Mouse (Mus musculus): ENCODE results near the gene Fam129a.
A peak's percentile ranks its signal among the peaks of the same experiment; 100 is the strongest.
"Not testable (repeated sequence)": the region's sequence is repeated elsewhere in the genome, so short reads cannot be mapped to it uniquely, and the experiment has no call there.

Fam129a gene

GRCm38 (mm10) chr1:151664384-151664783 is 93.4 kb downstream of the Fam129a start:
- DNase-seq (ENCODE audit: low spot score in 2 of 2), result no peak

- no peak for DNase-seq (ENCODE audit: low spot score in 2 of 2)
Measured at GRCm38 (mm10) chr1:151664837-151665431, 93.9 kb downstream of the Fam129a start.

GRCm38 (mm10) chr1:151667351-151668074 is 96.5 kb downstream of the Fam129a start:
- DNase-seq (ENCODE audit: low spot score in 2 of 2), result no peak

GRCm38 (mm10) chr1:151670006-151670591 is 99.1 kb downstream of the Fam129a start:
- no peak for DNase-seq (ENCODE audit: low spot score in 2 of 2)

- DNase-seq (ENCODE audit: low spot score in 2 of 2), result no peak
Measured at GRCm38 (mm10) chr1:151675684-151676083, 104.7 kb downstream of the Fam129a start.

DNA sequence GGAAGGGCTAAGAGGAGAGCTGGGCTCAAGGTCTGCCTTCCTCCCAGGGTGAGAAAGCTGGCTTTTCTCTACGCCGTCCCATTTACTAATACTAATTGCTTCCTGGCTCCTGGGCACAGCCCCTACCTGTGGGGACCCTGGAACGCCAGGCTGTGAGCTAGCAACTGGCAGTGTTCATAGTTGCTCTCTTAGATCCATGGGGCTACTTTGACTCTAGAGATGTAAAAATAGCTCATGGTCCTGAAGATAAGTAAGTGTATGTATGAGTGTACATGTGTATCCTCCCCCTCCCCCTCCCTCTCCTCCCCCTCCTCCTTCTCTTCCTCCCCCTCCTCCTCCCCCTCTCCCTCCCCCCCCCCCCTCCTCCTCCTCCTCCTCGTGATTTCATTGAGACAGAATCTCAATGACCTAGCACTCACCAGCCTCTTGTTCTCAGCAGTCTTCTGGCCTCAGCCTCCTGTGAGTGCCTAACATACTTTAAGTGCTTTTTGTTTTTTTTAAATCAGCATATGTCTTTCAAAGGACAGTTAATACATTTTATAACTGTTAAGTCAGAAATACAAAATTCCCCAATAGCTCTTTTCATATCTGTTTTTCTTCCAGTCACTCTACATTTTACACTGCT is 106.3 kb downstream of the Fam129a start:
- no peak for DNase-seq (ENCODE audit: low spot score in 2 of 2)

DNA sequence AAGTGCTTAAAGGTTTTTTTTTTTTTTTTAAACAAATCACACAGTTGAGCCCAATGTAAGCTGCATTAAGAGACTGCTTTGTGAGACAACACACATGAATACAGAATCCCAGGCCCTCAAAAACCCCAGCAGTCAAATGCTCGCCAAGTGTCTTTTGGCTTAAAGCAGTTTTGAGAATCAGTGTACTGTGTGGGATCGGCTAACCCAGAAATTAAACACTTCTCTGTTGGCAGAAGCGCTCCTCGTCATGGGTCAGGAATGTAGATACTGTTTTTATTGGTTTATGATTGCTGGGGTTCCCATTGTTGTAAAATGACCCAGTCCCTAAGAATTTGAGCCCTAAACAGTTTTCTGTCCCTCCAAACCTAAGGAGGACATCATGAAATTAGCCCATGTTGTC is 107.0 kb downstream of the Fam129a start:
- DNase-seq (ENCODE audit: low spot score in 2 of 2), result no peak

DNA sequence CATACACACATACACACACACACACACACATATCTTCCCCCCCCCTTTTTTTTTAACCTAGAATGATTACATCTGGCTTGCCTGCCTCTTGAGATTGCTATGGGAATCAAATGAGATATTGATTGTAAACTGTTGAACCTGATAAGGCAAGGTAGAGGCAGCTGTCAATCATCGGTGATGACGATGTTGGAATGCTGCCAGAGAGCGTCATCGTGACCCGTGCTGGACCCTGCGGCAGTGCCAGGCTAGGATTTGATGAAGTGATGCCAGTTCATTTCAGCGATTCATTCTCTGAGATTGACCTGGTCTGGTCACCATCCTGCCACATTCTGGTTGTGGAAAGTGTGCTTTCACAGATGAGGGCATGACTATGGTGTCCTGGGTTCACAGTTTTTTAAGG is 108.2 kb downstream of the Fam129a start:
- no peak for DNase-seq (ENCODE audit: low spot score in 2 of 2)

GRCm38 (mm10) chr1:151679883-151680613 is 109.1 kb downstream of the Fam129a start:
- no peak for DNase-seq (ENCODE audit: low spot score in 2 of 2)

DNA sequence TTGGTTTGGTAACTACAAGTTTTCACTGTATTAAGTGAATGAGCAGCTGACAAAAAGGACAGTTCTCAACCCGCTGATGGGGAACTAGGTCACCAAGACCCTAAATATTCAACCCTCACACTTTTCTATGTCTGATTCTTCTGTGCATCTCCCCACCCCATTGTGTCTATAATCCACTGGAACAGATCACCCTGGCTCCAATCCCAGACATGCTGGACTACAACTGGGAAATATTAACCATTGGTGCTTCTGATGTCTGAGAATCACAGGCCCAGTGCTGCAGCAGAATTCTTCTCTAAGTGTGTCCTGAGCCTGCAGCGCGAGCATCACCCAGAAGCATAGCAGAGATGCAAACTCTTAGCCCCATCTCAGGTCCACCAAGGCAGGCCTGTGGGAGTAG is 110.0 kb downstream of the Fam129a start:
- no peak for DNase-seq (ENCODE audit: low spot score in 2 of 2)

GRCm38 (mm10) chr1:151682896-151683295 is 111.9 kb downstream of the Fam129a start:
- DNase-seq (ENCODE audit: low spot score in 2 of 2), result no peak

GRCm38 (mm10) chr1:151684451-151684892 is 113.5 kb downstream of the Fam129a start:
- DNase-seq (ENCODE audit: low spot score in 2 of 2), result no peak

DNA sequence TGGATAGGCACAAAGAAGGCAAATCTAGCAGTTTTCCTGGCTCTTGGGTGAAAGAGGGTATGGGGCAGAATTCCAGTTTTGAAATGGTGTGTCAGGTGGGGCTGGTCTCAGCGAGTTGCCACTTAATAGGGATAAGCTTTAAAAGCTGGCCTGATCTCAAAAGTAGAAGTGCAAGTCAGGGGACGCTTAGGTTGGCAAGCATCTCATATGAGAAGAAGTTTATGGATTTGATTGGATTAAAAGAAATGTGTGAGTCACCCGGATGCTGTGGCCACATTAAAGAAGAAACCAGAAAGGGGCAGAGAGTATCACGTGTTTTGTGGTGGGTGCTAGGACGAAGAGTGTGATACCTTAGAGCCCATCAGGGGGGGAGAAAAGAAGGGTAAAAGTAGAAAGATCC is 114.0 kb downstream of the Fam129a start:
- no peak for DNase-seq (ENCODE audit: low spot score in 2 of 2)

- no peak for DNase-seq (ENCODE audit: low spot score in 2 of 2)
Measured at GRCm38 (mm10) chr1:151685666-151686309, 114.8 kb downstream of the Fam129a start.

DNA sequence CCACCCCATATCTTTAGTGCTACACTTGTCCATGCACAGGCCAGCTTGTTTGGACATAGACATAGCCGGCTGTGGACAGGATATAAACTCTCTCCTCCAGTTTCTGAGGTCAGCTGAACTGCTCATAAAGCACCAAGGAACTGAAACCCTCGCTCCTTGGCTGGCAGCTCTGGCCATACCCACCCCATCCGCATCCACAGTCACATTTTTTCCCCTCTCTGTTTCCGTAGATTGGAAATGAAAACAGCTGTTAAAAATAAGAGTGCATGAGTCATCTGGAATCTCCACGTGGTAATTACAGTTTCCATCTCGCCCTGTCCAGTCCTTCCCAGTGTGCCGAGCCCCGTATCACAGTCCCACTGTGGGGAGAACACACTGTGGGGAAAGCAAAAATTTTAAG is 115.7 kb downstream of the Fam129a start:
- peak in 1 of 2 experiments; percentile 9 for DNase-seq (ENCODE audit: low spot score in 2 of 2)

DNA sequence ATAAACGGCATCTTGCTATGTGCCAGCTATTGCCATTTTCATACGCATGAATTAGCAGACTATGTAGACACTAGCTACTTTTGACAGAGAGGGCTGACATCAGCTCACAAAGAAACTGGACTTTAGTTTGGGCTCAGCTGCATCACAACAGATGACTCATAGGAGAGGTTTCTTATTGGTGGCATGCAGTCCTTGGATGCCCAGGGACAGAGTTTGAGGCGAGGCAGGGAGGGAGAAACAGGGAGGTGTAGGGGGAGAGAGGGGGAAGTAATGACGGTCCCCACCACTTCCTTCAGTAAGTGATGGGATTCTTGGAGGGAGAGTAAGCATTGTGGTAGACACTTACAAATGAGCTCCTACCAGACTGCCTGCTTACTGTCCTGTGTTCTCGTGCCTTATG is 118.0 kb downstream of the Fam129a start:
- no peak for DNase-seq (ENCODE audit: low spot score in 2 of 2)

DNA sequence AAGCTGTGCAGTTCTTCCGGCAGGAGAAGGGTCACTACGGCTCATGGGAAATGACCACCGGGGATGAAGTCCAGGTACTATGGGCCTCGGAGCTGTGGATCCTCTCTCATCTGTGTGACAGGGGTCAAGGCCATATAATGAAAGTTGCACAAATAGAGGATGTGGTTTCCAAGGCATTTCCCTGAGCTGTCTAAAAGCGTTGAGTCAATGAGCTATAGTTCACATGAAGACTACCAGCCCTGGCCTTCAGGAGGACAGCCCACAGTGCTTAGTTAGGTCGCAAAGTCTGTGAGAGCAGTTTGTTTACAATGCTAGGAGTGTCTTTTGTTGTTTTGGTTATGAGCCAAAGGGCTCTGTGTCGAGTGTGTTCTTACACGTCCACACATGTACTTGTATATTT is 118.6 kb downstream of the Fam129a start:
- DNase-seq (ENCODE audit: low spot score in 2 of 2), result no peak

- no peak for DNase-seq (ENCODE audit: low spot score in 2 of 2)
Measured at GRCm38 (mm10) chr1:151690061-151690460, 119.1 kb downstream of the Fam129a start.

GRCm38 (mm10) chr1:151690583-151691193 is 119.7 kb downstream of the Fam129a start:
- no peak for DNase-seq (ENCODE audit: low spot score in 2 of 2)

DNA sequence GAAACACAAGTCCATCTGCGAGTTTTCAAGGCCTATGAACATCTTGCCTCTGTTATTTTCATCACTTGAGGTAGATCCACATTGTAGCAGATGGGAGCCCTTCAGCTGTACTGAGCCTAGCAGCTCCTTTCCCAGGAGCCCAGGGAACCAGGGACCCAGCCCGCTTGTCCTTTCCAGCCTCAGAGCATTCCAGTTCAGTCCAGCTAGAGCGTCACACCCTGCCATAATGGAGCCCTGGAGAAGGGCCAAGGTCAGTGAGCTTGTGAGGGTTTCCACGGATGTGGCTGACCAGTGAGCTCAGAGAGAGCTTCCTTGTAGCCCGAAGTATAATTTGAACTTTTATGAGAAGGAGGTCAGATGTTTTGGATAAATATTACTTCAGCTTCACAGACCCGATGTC is 121.9 kb downstream of the Fam129a start:
- DNase-seq (ENCODE audit: low spot score in 2 of 2), result not testable (repeated sequence)

- no peak for DNase-seq (ENCODE audit: low spot score in 2 of 2)
Measured at GRCm38 (mm10) chr1:151696751-151697150, 125.8 kb downstream of the Fam129a start.
